Mouse (Mus musculus) heart, adult 2 months (tissue): Measurements from ENCODE around the gene Pus10. TPM values are rescaled to one million over a fixed set of nuclear protein-coding genes. Genes with fewer than 3 reads are reported as not detected.

Source experiments
- DNase-seq, 2 experiments: peaks; one replicate each; pipeline ENCODE4 v3.0.0; 2021
- H3K27ac ChIP-seq: fragments of 200-600 bp; 2 replicates; pipeline ENCODE4 v1.8.1; 2022
- H3K27me3 ChIP-seq: fragments of 200-500 bp; 2 replicates; pipeline ENCODE4 v1.6.1; 2012; ENCODE audit warnings: mild to moderate bottlenecking, low read length, inconsistent platforms, mixed read lengths; ENCODE audit not compliant: control insufficient read depth, insufficient read depth
- H3K36me3 ChIP-seq: fragments of 200-500 bp; 2 replicates; pipeline ENCODE4 v1.6.1; 2012; ENCODE audit warnings: low read length, inconsistent platforms; ENCODE audit not compliant: control insufficient read depth, insufficient read depth
- H3K4me1 ChIP-seq: fragments of 200-500 bp; 2 replicates; pipeline ENCODE4 v1.6.1; 2011; ENCODE audit warnings: low read length; ENCODE audit not compliant: control insufficient read depth, insufficient read depth
- H3K4me3 ChIP-seq: fragments of 200-600 bp; 2 replicates; pipeline ENCODE4 v1.8.1; 2022
- H3K79me2 ChIP-seq: fragments of 200-500 bp; replicated peaks from 2 replicates; pipeline ENCODE4 v1.6.1; 2012; ENCODE audit warnings: mild to moderate bottlenecking, inconsistent platforms, low read length, moderate library complexity, mixed read lengths; ENCODE audit not compliant: control insufficient read depth, insufficient read depth
- H3K9ac ChIP-seq: fragments of 200-500 bp; 2 replicates; pipeline ENCODE4 v1.6.1; 2012; ENCODE audit warnings: low read depth, mild to moderate bottlenecking, control low read depth, inconsistent platforms, low read length, mixed read lengths
- CTCF ChIP-seq: fragments of 200-600 bp; IDR thresholded peaks from 2 replicates; pipeline ENCODE4 v1.8.1; 2022; ENCODE audit warnings: antibody characterized with exemption, mild to moderate bottlenecking, moderate library complexity
- EP300 ChIP-seq: fragments of 200-500 bp; IDR thresholded peaks from 2 replicates; pipeline ENCODE4 v1.6.1; 2011; ENCODE audit warnings: low read depth, low read length, control low read depth; ENCODE audit not compliant: insufficient read depth
- POLR2A ChIP-seq: fragments of 200-500 bp; IDR thresholded peaks from 2 replicates; pipeline ENCODE4 v1.6.1; 2011; ENCODE audit warnings: mild to moderate bottlenecking, low read depth, low read length, control low read depth; ENCODE audit not compliant: insufficient read depth
- WGBS: fragments of 180-500 bp; shearing (Covaris S2); methylation state at CpG from one replicate; pipeline ENCODE4 v1.1.7; 2018; 5-methylcytosine and 5-hydroxymethylcytosine counted together
- intact Hi-C: fragments of 180-260 bp; cut with DNase I; formaldehyde crosslinking; loops from one replicate; pipeline ENCODE4 v1.15.1; 2025
- polyA plus RNA-seq: library from polyadenylated mRNA; depleted of rRNA; stranded (reverse); fragments of >200 nt; gene quantifications from 2 replicates; pipeline ENCODE4 v1.2.3, GENCODE M21; 2012; rRNA removed
- total RNA-seq, 2 experiments: library from RNA; stranded (reverse); gene quantifications; 2 replicates each; pipeline ENCODE4 v1.2.3; 2021

Gene Pus10
- total and polyA plus RNA-seq, 3 experiments = 3.3 to 11.0 (median 8.8) TPM

- TF ChIP-seq POLR2A (no peak), CTCF (no peak), EP300 (no peak)
- DNase-seq = no peak
- Histone ChIP-seq H3K9ac (peak overlapping the region; percentile 92), H3K79me2 (peaks cover 3% of the 10 kb centered on the region; the same call in 1 of the 2 replicates), H3K4me1 (peaks cover 5% of the 10 kb centered on the region), H3K27ac (peak overlapping the region; percentile 98), H3K36me3 (peaks cover 5% of the 10 kb centered on the region), H3K27me3 (no peaks in the 10 kb centered on the region), H3K4me3 (peak overlapping the region; percentile 72)
- WGBS = 8% methylated on average over 21 of the region's 21 CpGs
- intact Hi-C loops = loop anchor here (2.0 to 5.0 kb wide), 3 partner anchors 107 to 464 kb away; partner anchors contain the start of genes Papolg, Pex13, Pus10 and Usp34
Measured at GRCm38 (mm10) chr11:23771507-23772097, 106.1 kb downstream of the Pus10 start.

- DNase-seq = no peak
- no peaks in the 10 kb centered on the region for H3K79me2 ChIP-seq
- peaks cover 3% of the 10 kb centered on the region for H3K36me3 ChIP-seq
- peaks cover 5% of the 10 kb centered on the region for H3K4me1 ChIP-seq
- peak overlapping the region; percentile 98 for H3K27ac ChIP-seq
- H3K27me3 ChIP-seq = no peaks in the 10 kb centered on the region
- TF ChIP-seq EP300 = no peak
- no peak for TF ChIP-seq CTCF
- no peak for TF ChIP-seq POLR2A
- WGBS = 26% methylated on average over 1 of the region's 1 CpGs
- H3K4me3 ChIP-seq = no peak overlapping the region
- H3K9ac ChIP-seq = no peak overlapping the region
- intact Hi-C loops = loop anchor here (5.0 kb wide), 1 partner anchor 465 kb away; the partner anchor contains the start of gene Usp34
Measured at GRCm38 (mm10) chr11:23772471-23772870, 107.0 kb downstream of the Pus10 start.

GRCm38 (mm10) chr11:23778787-23779201, 113.3 kb downstream of the Pus10 start:
- TF ChIP-seq POLR2A (no peak), EP300 (no peak), CTCF (no peak)
- Histone ChIP-seq H3K4me3 (no peak overlapping the region), H3K27me3 (no peaks in the 10 kb centered on the region), H3K36me3 (no peaks in the 10 kb centered on the region), H3K27ac (no peak overlapping the region), H3K4me1 (no peaks in the 10 kb centered on the region), H3K9ac (no peak overlapping the region), H3K79me2 (no peaks in the 10 kb centered on the region)
- intact Hi-C loops = no loop called here
- 89% methylated on average over 8 of the region's 8 CpGs for WGBS
- peak in 1 of 2 experiments; percentile 11 for DNase-seq

- Histone ChIP-seq H3K27me3 (no peaks in the 10 kb centered on the region), H3K79me2 (no peaks in the 10 kb centered on the region), H3K36me3 (no peaks in the 10 kb centered on the region), H3K4me3 (no peak overlapping the region), H3K27ac (no peak overlapping the region), H3K9ac (no peak overlapping the region), H3K4me1 (no peaks in the 10 kb centered on the region)
- intact Hi-C loops = no loop called here
- no peak for DNase-seq
- 38% methylated on average over 3 of the region's 3 CpGs for WGBS
- no peak for TF ChIP-seq CTCF
- no peak for TF ChIP-seq EP300
- no peak for TF ChIP-seq POLR2A
Measured at GRCm38 (mm10) chr11:23782038-23782437, 116.6 kb downstream of the Pus10 start.

Other genes with a start within 250 kb of the Pus10 start
- gene Ahsa2, start 167.6 kb upstream of the Pus10 start, total RNA-seq = 10 to 100 TPM; 52.1 to 53.0 TPM
- 9.0 and 17.0 TPM in 2 replicates for gene Ahsa2, start 167.6 kb upstream of the Pus10 start, polyA plus RNA-seq
- gene 1700093K21Rik, start 144.5 kb upstream of the Pus10 start, total RNA-seq = not detected
- 0.20 TPM in 1 of 2 replicates, not detected in the other for gene 1700093K21Rik, start 144.5 kb upstream of the Pus10 start, polyA plus RNA-seq
- gene 0610010F05Rik, start 32.0 kb upstream of the Pus10 start, total RNA-seq = 10 to 100 TPM in 1 of 2 experiments, 1 to 10 TPM in 1; 9.0 to 11.4 TPM
- gene 0610010F05Rik, start 32.0 kb upstream of the Pus10 start, polyA plus RNA-seq = 1.1 and 3.3 TPM in 2 replicates
- gene Pex13, start 285 bp downstream of the Pus10 start, total RNA-seq = 10 to 100 TPM; 29.0 to 29.2 TPM
- gene Pex13, start 285 bp downstream of the Pus10 start, polyA plus RNA-seq = 8.2 and 14.4 TPM in 2 replicates
- gene Rel, start 105.3 kb downstream of the Pus10 start, total RNA-seq = 1 to 10 TPM; 7.6 to 9.5 TPM
- 3.7 and 8.4 TPM in 2 replicates for gene Rel, start 105.3 kb downstream of the Pus10 start, polyA plus RNA-seq
- gene Papolg, start 229.6 kb downstream of the Pus10 start, total RNA-seq = 1 to 10 TPM; 7.3 to 7.9 TPM
- 2.9 and 5.6 TPM in 2 replicates for gene Papolg, start 229.6 kb downstream of the Pus10 start, polyA plus RNA-seq